Mouse (Mus musculus) thymus, adult 18-20 months (tissue): ENCODE results near the gene Pik3c2b.

Experiments
- DNase-seq, 2 experiments: peaks; one replicate each; pipeline ENCODE4 v3.0.0; 2022; ENCODE audit warnings: mixed read lengths in 2 of 2

Gene Pik3c2b

GRCm38 (mm10) chr1:133135808-133136207, 90.3 kb downstream of the Pik3c2b start:
- no peak for DNase-seq

GRCm38 (mm10) chr1:133138401-133138800, 92.9 kb downstream of the Pik3c2b start:
- no peak for DNase-seq

DNA sequence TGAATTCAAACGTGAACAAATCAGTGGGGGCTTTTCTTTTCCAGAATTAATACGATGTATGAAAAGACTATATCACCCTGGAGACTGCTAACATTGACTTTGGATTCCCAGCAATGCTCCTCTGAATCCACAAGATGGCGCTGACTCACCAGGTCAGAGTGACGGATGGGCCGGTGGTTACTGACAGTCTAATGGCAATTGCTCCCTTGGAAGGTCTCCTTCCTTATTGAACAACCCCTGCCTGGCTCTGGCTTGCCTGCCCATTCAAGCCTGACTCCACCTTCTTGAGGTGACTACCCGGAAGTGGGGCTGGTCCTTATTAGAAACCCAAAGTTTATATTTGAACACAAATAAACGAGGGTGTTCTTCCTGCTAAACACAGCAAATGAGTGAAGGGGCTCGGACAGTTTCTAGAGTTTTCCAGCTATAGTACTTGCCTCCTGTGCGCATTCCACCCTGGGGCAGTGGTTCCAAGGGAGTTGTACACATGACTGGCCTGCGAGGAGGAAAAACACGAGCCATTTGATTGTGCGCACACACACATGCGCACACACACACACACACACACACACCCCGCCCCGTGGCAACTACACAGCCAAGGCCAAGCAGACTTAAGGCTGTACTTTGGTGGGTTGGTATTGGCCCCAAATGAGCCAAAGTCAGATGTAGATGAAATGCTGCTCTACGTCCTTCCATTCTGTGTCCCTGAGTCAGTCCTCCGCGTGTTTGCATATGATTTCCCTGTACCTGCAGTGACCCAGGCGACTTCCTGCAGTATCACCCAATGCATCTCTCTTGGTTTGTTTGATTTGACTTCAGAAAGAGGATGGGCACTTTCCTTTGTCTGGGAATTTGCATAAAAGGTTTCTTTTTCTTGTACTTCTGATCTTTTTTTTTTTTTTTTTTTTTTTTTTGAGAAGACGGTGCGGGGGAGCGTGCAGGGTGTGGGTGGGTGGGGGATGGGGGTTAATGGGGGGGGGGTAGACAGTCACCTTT, 100.8 kb downstream of the Pik3c2b start:
- peak in 1 of 2 experiments; percentile 21 for DNase-seq

DNA sequence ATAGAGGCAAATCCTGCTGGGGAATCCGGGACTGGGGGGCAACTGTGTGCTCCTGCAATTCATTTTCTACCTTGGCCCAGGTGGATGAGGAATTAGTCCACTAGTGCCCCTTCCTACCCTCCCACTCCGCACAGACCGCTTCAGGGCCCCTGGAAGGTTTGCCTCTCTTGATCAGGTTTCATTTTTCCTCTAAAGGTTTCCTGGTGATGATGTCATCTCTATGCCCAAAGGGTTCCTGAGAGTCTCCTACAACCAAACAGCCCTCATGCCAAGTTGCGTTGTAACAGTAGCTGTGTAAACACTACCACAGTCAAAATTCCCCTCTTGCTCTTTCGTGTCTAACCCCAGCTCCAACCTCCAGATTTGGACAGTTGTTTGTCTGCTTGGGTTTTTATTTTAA, 101.9 kb downstream of the Pik3c2b start:
- DNase-seq, result no peak

- no peak for DNase-seq
These were observed 102.7 kb downstream of the Pik3c2b start for GRCm38 (mm10) chr1:133148122-133148521.

- no peak for DNase-seq
These were observed 105.1 kb downstream of the Pik3c2b start for GRCm38 (mm10) chr1:133150556-133150955.

GRCm38 (mm10) chr1:133152213-133152612, 106.7 kb downstream of the Pik3c2b start:
- DNase-seq, result no peak

DNA sequence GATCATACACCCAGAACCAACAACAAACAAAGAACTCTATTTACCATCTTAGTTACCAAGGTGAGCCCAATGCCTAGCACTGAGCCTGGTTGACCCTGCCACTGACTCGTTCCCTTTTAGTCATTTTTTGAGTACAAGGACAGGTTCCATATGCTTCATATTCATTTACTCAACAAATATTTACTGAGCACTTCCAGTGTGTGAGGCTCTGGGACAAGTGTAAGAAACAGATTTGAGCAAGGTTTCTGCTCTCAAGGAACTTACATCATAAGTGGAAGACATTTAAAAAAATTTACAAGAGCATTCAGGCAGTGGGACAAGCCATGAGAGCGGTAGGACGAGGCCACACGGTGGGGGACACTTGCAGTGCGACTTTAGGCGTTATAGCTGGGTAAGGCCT, 109.8 kb downstream of the Pik3c2b start:
- DNase-seq, result no peak
